Mouse (Mus musculus) forebrain, embryonic 15.5 days (tissue): ENCODE measurements around the gene Ppara. TPM values are rescaled to one million over a fixed set of nuclear protein-coding genes. Genes with fewer than 3 reads are reported as not detected.

ENCODE experiments used
- ATAC-seq: fragments of 200-750 bp; cut with Nextera tagmentation; replicated peaks from 2 replicates; pipeline ENCODE4 v1.8.0; 2017; ENCODE audit warnings: mild to moderate bottlenecking, moderate TSS enrichment, moderate library complexity
- H3K27ac ChIP-seq: fragments of 300-500 bp; sonication (generic); replicated peaks from 2 replicates; pipeline ENCODE4 v1.5.1; 2015; ENCODE audit warnings: mild to moderate bottlenecking, inconsistent platforms
- H3K27me3 ChIP-seq: fragments of 300-500 bp; sonication (generic); 2 replicates; pipeline ENCODE4 v1.6.1; 2015; ENCODE audit warnings: inconsistent platforms
- H3K36me3 ChIP-seq: fragments of 300-500 bp; sonication (generic); 2 replicates; pipeline ENCODE4 v1.6.1; 2015; ENCODE audit warnings: mild to moderate bottlenecking, inconsistent platforms
- H3K4me1 ChIP-seq: fragments of 300-500 bp; sonication (generic); 2 replicates; pipeline ENCODE4 v1.6.1; 2015; ENCODE audit warnings: inconsistent platforms
- H3K4me2 ChIP-seq: fragments of 300-500 bp; sonication (generic); replicated peaks from 2 replicates; pipeline ENCODE4 v1.6.1; 2015; ENCODE audit warnings: mild to moderate bottlenecking, inconsistent platforms
- H3K4me3 ChIP-seq: fragments of 300-500 bp; sonication (generic); 2 replicates; pipeline ENCODE4 v1.5.1; 2015; ENCODE audit warnings: mild to moderate bottlenecking, inconsistent platforms
- H3K9ac ChIP-seq: fragments of 300-500 bp; sonication (generic); replicated peaks from 2 replicates; pipeline ENCODE4 v1.6.1; 2015; ENCODE audit warnings: mild to moderate bottlenecking, inconsistent platforms
- H3K9me3 ChIP-seq: fragments of 300-500 bp; sonication (generic); 2 replicates; pipeline ENCODE4 v1.6.1; 2016; ENCODE audit warnings: inconsistent platforms
- WGBS: fragments of 180-500 bp; shearing (Covaris S2); methylation state at CpG from one replicate; pipeline ENCODE4 v1.1.7; 2015; ENCODE audit warnings: mixed read lengths; 5-methylcytosine and 5-hydroxymethylcytosine counted together
- polyA plus RNA-seq: library from polyadenylated mRNA; unstranded; fragments of >200 nt; fragmentation: Nextera tagmentation; extraction: Ambion mirVana; gene quantifications from 2 replicates; pipeline ENCODE4 v1.2.1, GENCODE M21; 2015

Ppara gene
- polyA plus RNA-seq, 1 experiment from 2014 or later = 1.5 TPM

- WGBS = 86% methylated on average over 11 of the region's 11 CpGs
- ATAC-seq = no peak
- Histone ChIP-seq H3K9me3 (no peaks in the 10 kb centered on the region), H3K27me3 (no peaks in the 10 kb centered on the region), H3K4me2 (no peak overlapping the region), H3K27ac (no peak overlapping the region), H3K9ac (no peak overlapping the region), H3K4me3 (no peak overlapping the region), H3K36me3 (peaks cover 54% of the 10 kb centered on the region), H3K4me1 (peaks cover 26% of the 10 kb centered on the region)
Measured at GRCm38 (mm10) chr15:85707017-85707416, 27.8 kb upstream of the Ppara start.

DNA sequence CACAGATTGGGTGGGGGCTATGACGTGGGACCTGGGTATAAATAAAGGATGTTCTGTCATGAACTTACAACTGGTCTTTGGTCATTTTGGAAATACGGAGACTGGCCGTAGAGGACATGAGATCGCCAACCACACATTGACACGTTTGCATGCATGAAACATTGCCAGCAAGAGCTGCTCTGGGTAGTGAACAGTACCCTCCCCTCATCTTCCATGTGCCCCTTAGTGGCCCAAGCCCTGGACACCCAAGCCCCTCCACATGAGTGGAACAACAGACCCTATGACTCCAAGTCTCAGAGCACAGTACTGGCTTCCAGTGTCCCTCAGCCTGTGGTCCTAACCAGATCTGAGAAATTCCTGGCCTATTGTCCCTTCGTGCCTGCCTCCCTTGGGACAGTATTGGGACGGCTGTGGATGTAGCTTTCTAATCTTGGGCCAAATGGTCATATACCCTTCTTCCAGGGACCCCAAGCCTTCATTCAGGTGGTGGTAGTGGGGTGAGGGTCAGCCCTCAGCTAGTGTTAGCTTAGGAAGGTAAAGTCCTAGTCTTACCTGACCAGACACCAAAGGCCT lies 27.2 kb upstream of the Ppara start:
- H3K4me1 ChIP-seq = peaks cover 21% of the 10 kb centered on the region
- H3K9ac ChIP-seq = no peak overlapping the region
- 85% methylated on average over 7 of the region's 7 CpGs for WGBS
- peaks cover 50% of the 10 kb centered on the region for H3K36me3 ChIP-seq
- H3K9me3 ChIP-seq = no peaks in the 10 kb centered on the region
- H3K27ac ChIP-seq = no peak overlapping the region
- no peak overlapping the region for H3K4me2 ChIP-seq
- no peaks in the 10 kb centered on the region for H3K27me3 ChIP-seq
- H3K4me3 ChIP-seq = no peak overlapping the region
- no peak for ATAC-seq

DNA sequence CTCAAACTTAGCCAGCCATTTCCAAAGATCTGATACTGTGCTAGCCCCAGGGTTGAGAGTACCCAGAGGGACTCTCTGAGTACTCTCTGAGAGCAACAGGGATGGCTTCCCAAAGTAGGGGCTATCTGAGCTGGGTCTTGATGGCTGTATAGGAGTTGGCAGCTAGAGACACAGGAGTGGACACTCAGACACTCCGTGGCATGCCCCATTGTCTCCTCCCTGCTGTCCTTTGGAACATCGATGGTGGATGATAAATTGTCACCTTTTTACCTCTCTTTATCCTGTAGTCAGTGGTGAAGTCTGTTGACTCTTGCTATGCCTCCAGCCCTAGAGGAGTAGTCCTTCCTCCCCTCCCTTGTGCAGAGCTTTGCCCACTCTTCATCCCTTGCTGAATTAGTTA lies 26.6 kb upstream of the Ppara start:
- H3K9ac ChIP-seq = no peak overlapping the region
- no peak overlapping the region for H3K4me2 ChIP-seq
- no peaks in the 10 kb centered on the region for H3K9me3 ChIP-seq
- peaks cover 15% of the 10 kb centered on the region for H3K4me1 ChIP-seq
- 82% methylated on average over 2 of the region's 2 CpGs for WGBS
- H3K36me3 ChIP-seq = peaks cover 43% of the 10 kb centered on the region
- peak overlapping the region; percentile 24; the same call in 1 of the 2 replicates for H3K27ac ChIP-seq
- H3K27me3 ChIP-seq = no peaks in the 10 kb centered on the region
- ATAC-seq = no peak
- H3K4me3 ChIP-seq = no peak overlapping the region

- Histone ChIP-seq H3K9me3 (no peaks in the 10 kb centered on the region), H3K36me3 (peaks cover 37% of the 10 kb centered on the region), H3K27me3 (no peaks in the 10 kb centered on the region), H3K4me3 (no peak overlapping the region), H3K4me1 (peaks cover 11% of the 10 kb centered on the region), H3K4me2 (no peak overlapping the region), H3K9ac (no peak overlapping the region), H3K27ac (peak overlapping the region; percentile 24)
- peak; percentile 34; the same call in 1 of the 2 replicates for ATAC-seq
- WGBS = 84% methylated on average over 4 of the region's 4 CpGs
Measured at GRCm38 (mm10) chr15:85708843-85709242, 25.9 kb upstream of the Ppara start.

- H3K9ac ChIP-seq = no peak overlapping the region
- 38% methylated on average over 10 of the region's 10 CpGs for WGBS
- no peak overlapping the region for H3K4me2 ChIP-seq
- H3K4me3 ChIP-seq = no peak overlapping the region
- no peaks in the 10 kb centered on the region for H3K27me3 ChIP-seq
- no peaks in the 10 kb centered on the region for H3K9me3 ChIP-seq
- H3K4me1 ChIP-seq = peaks cover 11% of the 10 kb centered on the region
- peak overlapping the region; percentile 24 for H3K27ac ChIP-seq
- H3K36me3 ChIP-seq = peaks cover 31% of the 10 kb centered on the region
- ATAC-seq = peak; percentile 52; the same call in 1 of the 2 replicates
Measured at GRCm38 (mm10) chr15:85709268-85709973, 25.4 kb upstream of the Ppara start.

DNA sequence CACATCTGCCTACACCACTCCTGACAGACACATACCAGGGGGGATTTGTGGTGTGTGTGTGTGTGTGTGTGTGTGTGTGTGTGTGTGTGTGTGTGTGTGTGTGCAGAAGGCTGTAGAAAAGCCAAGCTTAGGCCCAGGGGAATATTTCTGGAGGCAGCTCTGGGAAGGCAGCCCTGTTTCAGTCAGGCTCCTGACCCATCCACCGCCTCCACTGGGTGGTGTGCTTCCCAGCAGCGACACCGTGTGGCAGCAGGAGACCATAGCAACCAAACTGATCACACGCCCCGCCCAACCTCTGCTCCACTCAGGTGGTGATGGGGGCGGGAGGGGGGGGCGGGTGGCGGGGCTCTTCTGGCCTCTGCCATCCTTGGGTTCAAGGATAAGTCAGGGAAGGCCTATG lies 24.6 kb upstream of the Ppara start:
- Histone ChIP-seq H3K27me3 (no peaks in the 10 kb centered on the region), H3K4me2 (no peak overlapping the region), H3K9ac (no peak overlapping the region), H3K4me3 (no peak overlapping the region), H3K4me1 (peaks cover 11% of the 10 kb centered on the region), H3K27ac (peak overlapping the region; percentile 24; the same call in 1 of the 2 replicates), H3K9me3 (no peaks in the 10 kb centered on the region), H3K36me3 (peaks cover 24% of the 10 kb centered on the region)
- peak; percentile 44 for ATAC-seq
- WGBS = 0% methylated on average over 7 of the region's 8 CpGs

- no peak overlapping the region for H3K9ac ChIP-seq
- no peak for ATAC-seq
Measured at GRCm38 (mm10) chr15:85710641-85711580, 23.9 kb upstream of the Ppara start.

DNA sequence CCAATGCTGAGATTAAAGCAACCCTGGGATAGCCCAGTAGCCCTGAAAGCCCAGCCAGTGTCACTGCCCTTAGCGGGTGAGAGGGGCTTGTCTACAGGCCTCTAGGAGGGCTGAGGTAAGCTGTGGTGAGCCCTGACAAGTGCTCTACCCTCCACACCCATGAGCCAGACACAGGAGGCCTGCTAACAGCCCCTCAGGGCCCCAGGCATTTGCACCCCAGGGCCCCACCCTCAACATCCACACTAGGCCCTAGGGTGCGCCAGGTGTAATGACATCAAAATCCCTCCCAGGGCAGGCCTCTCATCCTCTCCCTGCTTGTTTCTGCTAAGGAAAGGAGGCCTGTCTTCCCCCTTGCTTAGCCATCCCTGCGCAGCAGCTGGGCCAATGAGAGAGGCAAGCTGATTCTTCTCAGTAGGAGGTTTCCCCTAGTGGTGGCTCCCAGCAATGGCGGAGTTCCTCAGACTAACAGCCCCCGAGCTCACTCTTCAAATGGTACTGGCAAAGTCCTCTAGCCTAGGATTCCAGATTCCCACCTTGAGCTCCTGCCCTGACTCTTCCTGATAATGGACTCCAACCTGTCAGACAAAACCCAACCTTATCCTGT lies 22.1 kb upstream of the Ppara start:
- no peak; the same call in 1 of the 2 replicates for ATAC-seq

More at GRCm38 (mm10) chr15:85710641-85711580, 23.9 kb upstream of the Ppara start:
- Histone ChIP-seq H3K27ac (no peak overlapping the region), H3K4me3 (no peak overlapping the region), H3K36me3 (peaks cover 16% of the 10 kb centered on the region), H3K9me3 (no peaks in the 10 kb centered on the region), H3K4me1 (peaks cover 11% of the 10 kb centered on the region), H3K4me2 (no peak overlapping the region), H3K27me3 (no peaks in the 10 kb centered on the region)
- WGBS = 78% methylated on average over 17 of the region's 17 CpGs

DNA sequence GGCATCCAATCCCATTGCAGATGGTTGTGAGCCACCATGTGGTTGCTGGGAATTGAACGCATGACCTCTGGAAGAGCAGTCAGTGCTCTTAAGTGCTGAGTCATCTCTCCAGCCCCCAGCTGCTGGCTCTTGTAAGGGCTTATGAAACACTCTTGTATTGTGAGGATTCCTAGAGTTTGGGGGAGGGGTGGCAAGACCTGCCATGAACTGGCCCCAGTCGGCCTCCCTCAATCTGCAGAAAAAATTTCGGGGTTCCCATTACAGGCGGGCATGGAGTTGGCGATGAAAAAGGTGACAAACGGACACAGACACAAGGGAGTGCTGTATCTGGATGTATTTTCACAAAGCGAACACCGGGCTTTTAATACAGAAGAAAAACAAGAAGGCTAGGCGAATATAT lies 21.4 kb upstream of the Ppara start:
- no peak overlapping the region for H3K4me3 ChIP-seq
- no peak for ATAC-seq
- no peak overlapping the region for H3K9ac ChIP-seq
- no peaks in the 10 kb centered on the region for H3K9me3 ChIP-seq
- no peak overlapping the region for H3K4me2 ChIP-seq
- peaks cover 11% of the 10 kb centered on the region for H3K4me1 ChIP-seq
- no peaks in the 10 kb centered on the region; the same call in 1 of the 2 replicates for H3K27me3 ChIP-seq
- H3K27ac ChIP-seq = no peak overlapping the region
- 90% methylated on average over 9 of the region's 9 CpGs for WGBS
- no peaks in the 10 kb centered on the region for H3K36me3 ChIP-seq

More for the DNA sequence above, 22.1 kb upstream of the Ppara start:
- no peak overlapping the region for H3K4me3 ChIP-seq
- WGBS = 39% methylated on average over 5 of the region's 5 CpGs
- H3K9ac ChIP-seq = no peak overlapping the region
- H3K27ac ChIP-seq = no peak overlapping the region
- no peaks in the 10 kb centered on the region for H3K9me3 ChIP-seq
- no peaks in the 10 kb centered on the region for H3K27me3 ChIP-seq
- H3K4me1 ChIP-seq = peaks cover 11% of the 10 kb centered on the region
- no peaks in the 10 kb centered on the region for H3K36me3 ChIP-seq
- no peak overlapping the region for H3K4me2 ChIP-seq

DNA sequence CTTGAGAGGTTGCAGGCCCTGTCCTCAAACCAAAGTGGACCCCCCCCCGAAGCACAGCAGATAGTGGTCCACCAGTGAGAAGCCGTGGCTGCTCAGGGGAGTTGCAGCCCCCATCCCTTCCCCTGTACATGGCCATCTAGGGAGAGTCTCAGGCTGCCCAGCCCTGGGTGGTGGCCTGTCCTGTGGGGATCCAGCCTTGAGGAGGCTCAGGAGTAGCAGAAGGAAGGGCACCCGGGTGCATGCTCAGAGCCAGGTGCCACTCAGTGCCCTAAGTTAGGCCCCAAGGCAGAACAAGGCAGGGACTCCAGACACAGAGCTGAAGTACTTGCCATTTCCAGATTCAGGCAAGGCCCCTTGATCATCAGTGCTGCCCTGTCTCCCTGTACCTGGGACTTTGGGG lies 19.7 kb upstream of the Ppara start:
- WGBS = 93% methylated on average over 3 of the region's 3 CpGs
- no peak for ATAC-seq
- H3K9ac ChIP-seq = no peak overlapping the region
- H3K27ac ChIP-seq = no peak overlapping the region
- H3K4me2 ChIP-seq = no peak overlapping the region
- H3K36me3 ChIP-seq = no peaks in the 10 kb centered on the region
- peaks cover 1% of the 10 kb centered on the region for H3K4me1 ChIP-seq
- no peaks in the 10 kb centered on the region; the same call in 1 of the 2 replicates for H3K27me3 ChIP-seq
- no peak overlapping the region for H3K4me3 ChIP-seq
- no peaks in the 10 kb centered on the region for H3K9me3 ChIP-seq

GRCm38 (mm10) chr15:85716045-85716444 lies 18.7 kb upstream of the Ppara start:
- ATAC-seq = 0 out of 2 replicates have a peak, but pooled peaks have one; percentile 52
- Histone ChIP-seq H3K4me2 (no peak overlapping the region), H3K27me3 (peaks cover 3% of the 10 kb centered on the region), H3K9ac (no peak overlapping the region), H3K4me1 (no peaks in the 10 kb centered on the region), H3K27ac (no peak overlapping the region), H3K36me3 (no peaks in the 10 kb centered on the region), H3K9me3 (no peaks in the 10 kb centered on the region), H3K4me3 (no peak overlapping the region)
- WGBS = 10% methylated on average over 7 of the region's 7 CpGs
